In the genomic region with DNA sequence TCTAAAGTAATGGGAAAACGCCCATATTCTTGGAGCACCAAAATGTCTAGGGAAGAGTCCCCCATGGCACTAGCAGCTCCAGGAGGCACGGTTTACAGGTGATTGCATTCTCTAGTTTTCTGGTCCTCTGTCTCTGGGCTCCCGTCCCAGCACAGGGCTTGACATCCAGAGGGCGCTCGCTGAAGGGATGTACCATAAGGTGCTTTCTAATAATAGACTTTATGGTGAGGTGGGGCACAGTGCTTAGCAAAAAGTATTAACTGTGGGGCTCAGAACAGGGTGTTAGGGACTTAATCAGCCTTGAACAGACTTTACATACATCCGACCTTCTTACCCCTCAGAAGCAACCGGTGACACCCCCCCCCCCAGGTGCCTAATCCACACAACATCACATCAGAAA, we compare ENCODE assay signal across 10 mouse cellular contexts. TPM values are rescaled to one million over a fixed set of nuclear protein-coding genes. Genes with fewer than 3 reads are reported as not detected.
DNase-seq lines count a peak whose midpoint lies in the region; ATAC-seq and TF ChIP-seq lines count a peak whose summit lies in the region.
"Had no signal": no experiment of that assay in that cellular context is flagged by ENCODE, and none has a peak within 500 bp of the region (broad histone marks: within the 10 kb centered on the region; RNA-seq: fewer than 3 reads in every experiment).

No protein-coding gene starts in this region.

- no peak overlapping the region for H3K4me3 ChIP-seq in heart, embryonic 11.5 days (ENCODE audit: low read depth, low read length)
- no peak overlapping the region for H3K4me3 ChIP-seq in midbrain, postnatal 0 days (ENCODE audit: low read depth, low read length)
- no peak overlapping the region for H3K4me3 ChIP-seq in midbrain, embryonic 11.5 days (ENCODE audit: low read depth, low read length)
- H3K4me3 ChIP-seq: limb, embryonic 10.5 days had no signal

- intact Hi-C loops in heart, postnatal 10 days (cut with DNase I), result loop anchor here (5.0 to 10.0 kb wide), 2 partner anchors 138 to 170 kb away; no protein-coding TSS in a partner anchor
- intact Hi-C loops in left cerebral cortex, postnatal 10 days (cut with DNase I), result no loop called here

- H3K4me2 ChIP-seq in heart, embryonic 11.5 days, result no peak overlapping the region
- no peak overlapping the region for H3K4me2 ChIP-seq in midbrain, postnatal 0 days (ENCODE audit: low read depth, low read length, poor library complexity, severe bottlenecking)
- no peak overlapping the region for H3K4me2 ChIP-seq in midbrain, embryonic 11.5 days

- no peaks in the 10 kb centered on the region for H3K9me3 ChIP-seq in heart, embryonic 11.5 days (replicated peaks; ENCODE audit: control insufficient read depth, low read length)
- H3K9me3 ChIP-seq in midbrain, postnatal 0 days (ENCODE audit: low read length), result no peaks in the 10 kb centered on the region
- H3K9me3 ChIP-seq in midbrain, embryonic 11.5 days (ENCODE audit: control insufficient read depth, low read length), result no peaks in the 10 kb centered on the region
- H3K9me3 ChIP-seq: limb, embryonic 10.5 days had no signal

- TF ChIP-seq CTCF in midbrain, postnatal 0 days (IDR thresholded peaks at IDR 0.05), result peak; percentile 8; the same call in 1 of the 2 replicates

- peak; percentile 40 to 46 for DNase-seq in heart, postnatal 10 days
- no peak for DNase-seq in midbrain, postnatal 0 days (ENCODE audit: low spot score)
- DNase-seq in midbrain, embryonic 11.5 days (ENCODE audit: low spot score, missing footprints), result no peak
- peak; percentile 72 to 78 for DNase-seq in cerebellum, postnatal 14 days
- peak; percentile 58 for DNase-seq in retina, postnatal 1 day
- DNase-seq in B cell, adult 2 months, result no peak
- DNase-seq in left cerebral cortex, postnatal 10 days (ENCODE audit: extremely low spot score in 1 of 2, low spot score in 2 of 2), result no peak
- DNase-seq: thymus, postnatal 25 days had no signal

- no peaks in the 10 kb centered on the region for H3K4me1 ChIP-seq in heart, embryonic 11.5 days (ENCODE audit: control insufficient read depth, insufficient read depth, low read length)
- H3K4me1 ChIP-seq in midbrain, postnatal 0 days (ENCODE audit: insufficient read depth, low read length), result no peaks in the 10 kb centered on the region
- H3K4me1 ChIP-seq in midbrain, embryonic 11.5 days (ENCODE audit: control insufficient read depth, insufficient read depth, low read length), result no peaks in the 10 kb centered on the region

- no peak overlapping the region for H3K9ac ChIP-seq in heart, embryonic 11.5 days (ENCODE audit: low read depth, low read length)
- H3K9ac ChIP-seq in midbrain, postnatal 0 days (replicated peaks; ENCODE audit: low read length, poor library complexity, severe bottlenecking), result no peak overlapping the region
- no peak overlapping the region for H3K9ac ChIP-seq in midbrain, embryonic 11.5 days (ENCODE audit: low read length)

- H3K27me3 ChIP-seq in heart, embryonic 11.5 days (ENCODE audit: control insufficient read depth, insufficient read depth, low read length), result no peaks in the 10 kb centered on the region
- H3K27me3 ChIP-seq in midbrain, postnatal 0 days (ENCODE audit: insufficient read depth, low read length), result no peaks in the 10 kb centered on the region
- no peaks in the 10 kb centered on the region for H3K27me3 ChIP-seq in midbrain, embryonic 11.5 days (ENCODE audit: control insufficient read depth, insufficient read depth, low read length)

- no peaks in the 10 kb centered on the region for H3K36me3 ChIP-seq in heart, embryonic 11.5 days (ENCODE audit: control insufficient read depth, insufficient read depth, low read length)
- H3K36me3 ChIP-seq in midbrain, postnatal 0 days (ENCODE audit: insufficient read depth, low read length), result no peaks in the 10 kb centered on the region
- H3K36me3 ChIP-seq in midbrain, embryonic 11.5 days (ENCODE audit: control insufficient read depth, insufficient read depth, low read length), result no peaks in the 10 kb centered on the region
- H3K36me3 ChIP-seq: limb, embryonic 10.5 days had no signal

- ATAC-seq in heart, embryonic 11.5 days (replicated peaks; ENCODE audit: insufficient number of reproducible peaks, low FRiP score, low TSS enrichment), result no peak
- no peak for ATAC-seq in midbrain, postnatal 0 days (ENCODE audit: low FRiP score)
- no peak for ATAC-seq in midbrain, embryonic 11.5 days (ENCODE audit: low FRiP score)

- no peak overlapping the region for H3K27ac ChIP-seq in heart, embryonic 11.5 days (ENCODE audit: low read depth, low read length)
- H3K27ac ChIP-seq in midbrain, postnatal 0 days (ENCODE audit: low read depth, low read length), result no peak overlapping the region
- H3K27ac ChIP-seq in midbrain, embryonic 11.5 days (ENCODE audit: low read depth, low read length), result no peak overlapping the region
- H3K27ac ChIP-seq: limb, embryonic 10.5 days had no signal

- WGBS in heart, embryonic 11.5 days (ENCODE audit: insufficient replicate concordance), result 49% methylated on average over 7 of the region's 7 CpGs
- WGBS in midbrain, postnatal 0 days, result 67% methylated on average over 7 of the region's 7 CpGs
- WGBS in midbrain, embryonic 11.5 days, result 62% methylated on average over 7 of the region's 7 CpGs

RNA-seq across cellular contexts. Expression of a gene that starts 17.2 kb away (rescaled TPM):
- total RNA-seq in heart, postnatal 10 days (2021), result under 1 TPM in 1 of 2 experiments, not detected in 1; 0.29 TPM
- polyA plus RNA-seq in heart, embryonic 11.5 days (2014; fragmentation: Nextera tagmentation; extraction: Ambion mirVana), result 0.15 TPM in 1 of 2 replicates, not detected in the other
- not detected in 2 replicates for total RNA-seq in midbrain, postnatal 0 days (2014; rRNA removed)
- polyA plus RNA-seq in midbrain, postnatal 0 days (2015; fragmentation: Nextera tagmentation; extraction: Ambion mirVana), result 0.11 and 0.23 TPM in 2 replicates
- 0.19 TPM in 1 of 2 replicates, not detected in the other for polyA plus RNA-seq in midbrain, embryonic 11.5 days (2014; fragmentation: Nextera tagmentation; extraction: Ambion mirVana)
- total RNA-seq in left cerebral cortex, postnatal 10 days (2021), result under 1 TPM in 1 of 2 experiments, not detected in 1; 0.67 TPM
- polyA plus RNA-seq: limb, embryonic 10.5 days had no signal

RNA-seq across cellular contexts. Expression of a gene that starts 32.6 kb away (rescaled TPM):
- total RNA-seq in heart, postnatal 10 days (2021), result 10 to 100 TPM; 20.8 to 21.1 TPM
- 13.3 and 17.7 TPM in 2 replicates for polyA plus RNA-seq in heart, embryonic 11.5 days (2014; fragmentation: Nextera tagmentation; extraction: Ambion mirVana)
- 62.1 and 64.4 TPM in 2 replicates for total RNA-seq in midbrain, postnatal 0 days (2014; rRNA removed)
- 56.6 and 61.2 TPM in 2 replicates for polyA plus RNA-seq in midbrain, postnatal 0 days (2015; fragmentation: Nextera tagmentation; extraction: Ambion mirVana)
- 18.7 and 20.6 TPM in 2 replicates for polyA plus RNA-seq in midbrain, embryonic 11.5 days (2014; fragmentation: Nextera tagmentation; extraction: Ambion mirVana)
- total RNA-seq in left cerebral cortex, postnatal 10 days (2021), result 10 to 100 TPM; 61.4 to 62.9 TPM

Comparison
In these comparisons a context has a peak if more than half of its experiments do, and no peak if none do; other contexts are left out.
1. DNase-seq: peak in heart, postnatal 10 days (2 of 2), cerebellum, postnatal 14 days (2 of 2) and retina, postnatal 1 day (single experiment); none in midbrain, postnatal 0 days (single experiment), midbrain, embryonic 11.5 days (single experiment), B cell, adult 2 months (0 of 2) and left cerebral cortex, postnatal 10 days (0 of 2).